Mouse (Mus musculus) adrenal gland, adult (tissue): ENCODE results near the gene Smyd3.
A peak's percentile ranks its signal among the peaks of the same experiment; 100 is the strongest.

Experiments
- DNase-seq, 2 experiments: peaks; one replicate each; pipeline ENCODE4 v3.0.0; 2022 to 2023; ENCODE audit warnings: low spot score in 1 of 2; ENCODE audit not compliant: inconsistent age in 2 of 2

Gene Smyd3

DNA sequence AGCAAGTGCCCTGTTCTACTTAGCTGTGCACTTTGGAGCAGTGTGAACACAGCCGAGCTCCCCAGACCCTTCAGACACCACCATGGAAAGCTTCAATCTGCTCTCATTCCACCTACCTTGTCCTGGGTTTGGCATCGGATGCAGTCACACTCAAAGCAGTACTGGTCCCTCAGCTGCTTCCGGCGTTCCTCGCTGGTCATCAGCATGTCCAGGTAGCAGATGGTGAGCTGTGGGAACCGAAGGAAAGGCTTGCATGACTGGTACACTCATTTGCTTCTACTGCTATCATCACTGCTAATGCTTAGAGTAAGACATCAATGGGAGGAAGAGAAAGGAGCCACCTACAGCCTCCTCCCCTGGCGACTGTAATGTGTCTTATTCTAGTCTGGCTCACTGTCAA is 431.6 kb downstream of the Smyd3 start:
- no peak for DNase-seq

GRCm38 (mm10) chr1:179083098-179083497 is 434.7 kb downstream of the Smyd3 start:
- DNase-seq, result no peak

DNA sequence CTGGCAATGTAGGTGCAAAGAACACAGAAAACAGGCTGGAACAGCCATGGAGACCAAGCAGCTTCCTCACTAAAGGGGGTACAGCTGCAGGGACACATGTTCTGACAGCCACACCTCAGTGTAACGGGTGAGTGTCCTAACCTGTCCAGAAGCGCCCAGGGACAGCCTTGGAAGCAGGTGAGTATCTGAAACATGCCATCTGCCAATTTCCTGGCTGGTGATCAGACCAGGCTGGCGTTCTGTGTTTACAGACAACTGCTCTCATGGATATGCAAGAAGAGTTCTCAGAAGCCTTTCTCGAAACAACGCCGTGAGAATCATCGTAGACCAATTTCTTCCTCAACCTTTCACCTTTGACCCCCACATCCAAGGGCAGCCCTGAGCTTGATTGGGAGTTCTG is 444.0 kb downstream of the Smyd3 start:
- no peak for DNase-seq

DNA sequence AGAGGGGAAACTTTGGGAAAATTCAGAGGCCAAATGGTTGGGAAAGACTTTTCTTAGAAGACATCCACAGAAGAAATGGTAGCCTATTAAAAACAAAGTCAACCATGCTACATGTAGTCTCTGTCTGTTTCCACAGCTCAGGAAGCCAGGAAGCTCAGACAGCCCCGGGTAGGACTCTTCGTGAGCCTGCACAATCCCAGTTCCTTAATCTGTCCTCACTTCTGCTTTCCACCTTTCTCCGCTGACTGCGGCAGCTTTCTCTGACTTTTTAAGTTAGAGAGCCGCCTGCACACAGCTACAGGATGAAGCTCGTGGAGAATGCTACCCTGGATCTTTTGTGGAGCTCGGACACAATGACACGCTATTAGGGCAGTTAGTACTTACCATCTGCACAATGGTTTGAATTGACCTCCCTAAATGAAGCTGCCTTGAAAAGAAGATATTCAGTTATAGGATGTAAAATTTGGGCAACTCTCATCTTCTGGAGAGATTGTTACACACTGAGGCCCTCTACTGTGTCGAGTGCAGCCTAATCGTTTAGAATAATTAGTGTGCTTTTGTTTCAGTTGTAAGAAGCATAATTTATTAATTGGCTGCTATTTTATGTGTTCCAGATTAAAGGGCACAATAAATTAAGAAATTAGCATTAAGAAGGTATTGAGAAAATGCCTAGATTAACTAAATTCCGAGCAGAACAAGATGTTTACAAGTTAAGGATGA is 444.7 kb downstream of the Smyd3 start:
- no peak for DNase-seq

DNA sequence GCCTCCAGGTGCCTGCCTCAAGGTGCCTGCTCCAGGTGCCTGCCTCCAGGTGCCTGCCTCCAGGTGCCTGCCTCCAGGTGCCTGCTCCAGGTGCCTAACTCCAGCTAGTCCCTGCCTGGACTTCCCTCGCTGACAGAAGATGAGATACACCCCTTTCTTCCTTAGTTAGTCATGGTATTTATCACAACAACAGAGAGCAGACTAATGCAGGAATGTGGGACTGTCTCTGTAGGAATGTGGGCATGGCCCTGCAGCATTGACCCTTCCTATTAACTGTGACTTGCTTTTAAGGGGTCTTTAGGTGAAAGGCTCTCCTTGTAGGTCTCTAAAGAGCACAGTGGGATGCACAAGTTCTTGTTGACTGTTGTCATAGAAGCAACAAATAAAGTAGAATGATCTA is 445.4 kb downstream of the Smyd3 start:
- no peak for DNase-seq

GRCm38 (mm10) chr1:179068990-179069389 is 448.9 kb downstream of the Smyd3 start:
- DNase-seq, result no peak

- no peak for DNase-seq
These were observed 452.6 kb downstream of the Smyd3 start for GRCm38 (mm10) chr1:179065294-179065601.

DNA sequence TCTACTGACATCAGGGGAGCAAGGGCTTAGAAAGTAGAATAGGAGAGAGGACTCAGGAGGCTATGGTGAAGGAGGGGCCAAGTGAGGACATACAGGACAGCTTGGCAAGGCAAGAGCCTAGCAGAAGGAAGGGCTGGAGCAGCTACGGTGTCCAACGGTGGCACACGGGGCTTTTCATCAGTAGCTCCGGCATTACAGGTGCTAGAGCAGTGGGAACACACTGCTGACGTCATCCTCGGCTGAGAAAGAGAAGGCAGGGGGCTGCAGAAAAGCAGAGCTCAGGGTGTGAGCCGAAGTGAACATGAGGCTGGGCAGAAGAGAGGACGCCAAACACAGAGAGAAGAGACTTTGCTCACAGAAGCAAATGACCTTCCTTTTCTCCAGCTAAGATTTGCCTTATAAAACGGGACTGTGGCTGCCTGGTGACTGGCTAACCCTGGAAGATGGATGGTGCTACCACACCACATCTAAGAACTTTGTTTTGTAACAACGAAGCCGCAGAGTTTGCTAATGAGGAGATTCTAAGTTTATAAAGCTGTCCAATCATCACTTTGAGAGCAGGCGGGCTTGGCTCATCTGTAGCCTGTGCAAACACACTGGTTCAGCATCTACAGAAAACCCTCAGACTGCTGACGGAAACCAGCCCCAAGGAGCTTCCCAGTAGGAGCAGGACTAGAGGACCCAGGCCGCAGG is 453.1 kb downstream of the Smyd3 start:
- no peak for DNase-seq

GRCm38 (mm10) chr1:179061759-179062168 is 456.1 kb downstream of the Smyd3 start:
- DNase-seq, result peak; percentile 82 to 89

DNA sequence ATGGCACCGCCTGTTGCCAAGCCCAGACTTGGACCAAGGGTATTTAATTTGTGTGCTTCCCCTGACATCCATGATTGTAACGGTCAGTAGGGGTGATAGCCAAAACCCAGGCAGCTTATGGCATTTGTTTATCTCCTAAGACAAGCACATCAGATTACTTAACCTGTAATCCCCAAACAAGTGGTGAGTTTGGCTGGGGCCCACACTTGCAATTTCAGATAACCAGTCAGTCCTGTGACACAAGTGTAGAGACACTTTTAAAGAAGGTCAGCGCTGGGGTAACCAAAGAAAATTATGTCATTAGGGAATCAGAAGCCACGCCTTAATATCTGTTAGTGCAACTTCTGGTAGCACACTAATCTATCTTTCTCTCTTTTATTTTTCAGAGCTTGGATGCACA is 456.8 kb downstream of the Smyd3 start:
- no peak for DNase-seq

DNA sequence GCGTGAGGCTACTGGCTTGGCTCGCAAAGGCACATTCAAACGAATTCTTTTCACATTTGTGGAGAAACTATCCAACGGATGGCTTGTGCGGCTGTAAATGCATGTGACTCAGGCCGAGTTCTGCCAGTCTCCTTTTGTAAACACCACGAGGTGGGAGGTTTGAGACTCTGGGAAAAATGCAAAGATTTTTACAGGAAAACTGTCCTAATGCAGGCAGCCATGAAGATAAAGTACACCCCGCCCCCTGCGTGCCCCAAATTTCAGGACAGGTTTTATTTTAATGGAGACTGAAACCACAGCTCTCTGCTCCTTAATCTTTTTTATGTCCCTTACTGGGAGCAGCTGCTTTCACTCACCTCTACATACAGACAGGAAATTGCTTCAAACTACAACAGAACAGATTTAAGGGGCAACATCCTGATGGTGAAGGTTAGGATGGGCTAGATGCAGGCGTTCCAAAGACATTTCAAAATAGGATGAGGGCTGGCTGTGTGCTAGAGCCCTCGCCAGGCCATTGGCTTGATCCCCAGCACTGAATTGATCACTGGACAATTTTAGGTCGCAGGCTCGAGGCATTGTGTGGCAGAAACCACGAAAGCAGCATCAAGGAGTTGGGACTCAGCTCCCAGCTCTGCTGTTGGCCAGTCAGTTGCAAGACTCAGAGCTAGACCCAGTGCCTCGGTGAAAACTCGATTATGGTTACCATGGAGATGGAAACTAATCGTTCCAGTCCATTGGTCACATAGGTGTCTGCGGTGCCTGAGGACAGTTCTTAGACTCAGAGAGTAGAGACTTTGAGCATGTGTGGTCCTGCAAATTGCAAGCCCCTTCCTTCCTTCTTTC is 457.5 kb downstream of the Smyd3 start:
- no peak for DNase-seq

DNA sequence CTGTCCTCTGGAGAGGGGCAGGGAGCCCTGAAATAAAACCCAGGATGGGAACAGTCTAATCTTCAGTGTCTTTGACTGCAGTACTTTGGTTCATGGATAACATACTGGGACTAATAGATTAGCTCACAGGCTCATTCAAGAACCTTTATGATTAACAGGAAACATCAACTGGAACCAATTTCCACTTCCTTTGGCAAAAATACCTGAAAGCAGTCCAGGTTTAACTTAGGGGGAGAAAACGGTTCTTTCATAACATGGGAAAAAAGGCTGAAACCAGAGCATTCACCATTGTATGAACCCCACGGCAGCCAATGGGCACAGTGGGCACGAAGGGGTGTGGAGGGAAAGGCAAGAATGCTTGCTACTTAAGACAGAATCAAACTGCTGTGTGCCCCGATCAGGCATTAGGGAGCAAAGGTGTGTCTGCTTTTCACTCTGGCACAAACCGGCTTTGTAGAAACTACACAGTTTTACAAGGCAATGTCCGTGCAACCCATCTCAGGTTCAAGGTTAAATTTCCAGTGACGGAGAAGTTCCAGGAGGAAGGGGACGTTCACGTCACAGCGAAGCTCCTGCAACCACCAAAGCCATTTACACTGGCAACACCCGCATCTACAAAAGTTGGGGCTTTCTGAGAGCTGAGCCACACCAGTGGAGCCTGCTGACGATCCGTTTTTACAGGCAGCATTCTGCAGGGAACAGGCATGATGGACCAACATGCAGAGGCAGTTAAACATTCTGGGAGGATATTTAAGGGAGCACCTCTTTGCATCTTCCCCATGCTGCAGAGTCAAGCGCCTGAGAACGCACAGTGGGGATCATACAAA is 458.3 kb downstream of the Smyd3 start:
- peak in 1 of 2 experiments; percentile 44 for DNase-seq

- no peak for DNase-seq
These were observed 459.2 kb downstream of the Smyd3 start for GRCm38 (mm10) chr1:179058675-179059074.

DNA sequence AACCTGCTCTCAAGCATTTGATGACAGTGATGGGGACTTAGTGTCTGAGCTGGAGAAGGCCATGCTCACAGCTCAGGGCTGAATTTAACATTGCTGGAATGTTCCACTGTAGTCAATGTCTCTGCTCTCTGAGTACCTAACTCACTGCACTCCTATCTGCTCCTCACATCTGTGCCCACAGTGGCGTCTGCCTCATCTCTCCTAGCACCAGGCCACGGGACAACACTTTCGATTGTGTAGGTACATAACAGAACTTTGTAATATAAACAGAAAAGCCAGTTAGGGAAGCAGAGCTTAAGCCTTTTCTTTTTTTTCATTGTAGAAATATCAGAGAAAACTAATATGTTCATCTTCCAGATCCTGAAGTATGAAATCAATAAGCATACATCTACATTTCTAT is 462.1 kb downstream of the Smyd3 start:
- DNase-seq, result no peak

DNA sequence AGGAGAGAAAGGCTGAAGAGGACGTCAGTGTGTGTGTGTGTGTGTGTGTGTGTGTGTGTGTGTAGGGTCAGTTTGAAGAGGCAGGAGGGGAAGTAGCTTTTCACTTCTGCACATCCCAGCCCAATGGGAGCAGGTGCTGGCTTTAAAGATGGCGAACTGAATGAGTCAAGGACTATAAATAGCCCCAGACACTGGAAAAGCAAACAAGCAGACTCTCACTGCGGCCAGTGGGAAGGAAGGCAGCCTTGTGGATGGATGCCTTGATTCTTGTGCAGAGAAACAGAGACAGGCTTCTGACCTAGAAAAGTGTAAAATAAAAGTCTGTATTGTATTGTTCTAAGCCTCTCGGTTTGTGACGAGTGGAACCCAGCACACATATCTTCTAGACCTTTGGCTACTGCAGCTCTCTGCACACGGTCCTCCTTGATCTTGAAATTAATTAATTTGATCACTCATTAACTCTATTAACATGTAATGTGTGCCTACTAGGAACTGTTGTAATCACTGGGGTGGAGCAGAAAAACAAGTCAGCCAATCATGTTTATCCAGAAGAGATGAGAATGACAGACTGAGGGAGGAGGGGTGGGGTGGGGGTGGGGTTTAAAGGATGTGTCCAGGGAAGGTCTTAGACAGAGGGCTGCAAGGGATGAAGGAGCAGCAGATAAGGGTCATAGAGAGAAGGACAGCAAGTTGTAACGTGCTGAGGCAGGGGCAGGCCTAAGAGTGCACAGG is 463.3 kb downstream of the Smyd3 start:
- DNase-seq, result no peak

- DNase-seq, result no peak
These were observed 465.2 kb downstream of the Smyd3 start for GRCm38 (mm10) chr1:179052545-179053180.

DNA sequence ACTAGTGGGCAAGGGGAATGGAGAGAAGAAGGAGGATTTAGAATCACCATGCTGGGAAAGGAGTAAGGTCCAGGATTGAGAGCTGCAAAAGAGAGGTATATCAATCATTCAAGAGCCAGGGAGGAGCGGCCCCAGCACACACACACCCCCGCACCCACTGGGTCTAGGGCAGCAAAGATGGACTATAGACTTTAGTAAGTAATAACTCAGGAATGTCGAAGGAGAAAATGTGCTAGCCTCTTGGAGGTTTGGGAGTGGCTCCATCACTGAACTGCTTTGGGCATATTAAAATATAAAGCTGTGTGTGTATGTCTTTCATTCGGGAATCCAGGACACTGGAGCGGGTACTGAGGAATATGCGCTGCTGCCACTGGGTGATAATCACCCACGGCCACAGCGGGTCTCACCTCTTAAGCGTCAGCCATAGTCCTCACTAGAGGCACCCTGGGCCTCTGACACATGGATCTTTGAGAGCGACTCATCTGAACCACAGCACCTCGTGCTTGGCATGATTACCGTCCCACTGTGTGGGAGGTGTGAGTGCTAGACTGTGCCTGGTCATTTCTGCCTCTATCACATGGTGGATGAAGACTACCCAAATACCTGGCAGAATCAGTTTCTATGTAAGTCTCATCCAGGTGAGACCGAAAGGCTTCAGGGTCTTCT is 469.8 kb downstream of the Smyd3 start:
- no peak for DNase-seq

DNA sequence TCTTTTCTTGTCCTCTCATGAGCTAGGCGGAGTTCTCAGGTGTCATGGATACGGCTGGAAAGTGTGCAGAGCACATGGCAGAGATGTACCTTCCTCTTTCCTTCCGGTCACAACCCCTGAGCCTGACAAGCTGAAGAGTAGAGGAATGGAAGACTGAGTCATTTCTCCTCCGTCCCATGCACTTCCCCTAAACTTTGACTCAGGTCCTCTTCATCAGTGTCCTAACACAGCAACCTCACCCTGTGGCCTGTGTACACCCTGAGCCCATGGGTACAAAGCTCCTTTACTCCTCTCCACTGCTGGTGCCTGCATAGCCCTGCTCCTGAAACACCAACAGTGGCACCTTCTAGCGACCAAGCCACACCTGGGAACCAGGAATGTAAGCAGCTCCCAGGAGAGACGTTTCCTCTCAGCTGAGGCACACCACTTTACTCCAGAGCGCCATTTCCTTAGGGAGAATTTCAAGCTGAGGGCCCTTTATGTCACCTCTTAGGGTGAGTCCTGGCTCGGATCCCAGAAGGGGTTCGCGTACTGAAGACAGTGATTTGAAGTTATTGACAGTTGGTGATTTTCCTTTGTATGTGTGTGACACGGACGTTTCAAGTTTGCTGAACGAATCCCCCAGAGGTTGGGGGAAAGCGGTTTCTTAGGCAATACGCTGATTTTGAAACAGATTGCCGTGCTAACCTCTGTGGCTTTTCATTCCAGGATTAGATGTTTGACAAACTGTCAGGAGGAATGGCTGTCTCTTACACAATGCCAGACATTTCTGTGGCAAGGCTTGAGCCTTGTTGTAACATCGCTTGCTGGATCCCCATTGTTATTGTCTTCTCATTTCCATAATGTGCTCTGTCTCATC is 471.8 kb downstream of the Smyd3 start:
- DNase-seq, result peak in 1 of 2 experiments; percentile 40

GRCm38 (mm10) chr1:179044165-179044564 is 473.7 kb downstream of the Smyd3 start:
- no peak for DNase-seq
